Mouse (Mus musculus) frontal cortex, postnatal 10 days (tissue): ENCODE measurements around the gene Xpo4.

Source experiments
- DNase-seq, 2 experiments: peaks; one replicate each; pipeline ENCODE4 v3.0.0; 2022; ENCODE audit warnings: low spot score in 2 of 2, mixed read lengths in 1 of 2

Xpo4 gene

DNA sequence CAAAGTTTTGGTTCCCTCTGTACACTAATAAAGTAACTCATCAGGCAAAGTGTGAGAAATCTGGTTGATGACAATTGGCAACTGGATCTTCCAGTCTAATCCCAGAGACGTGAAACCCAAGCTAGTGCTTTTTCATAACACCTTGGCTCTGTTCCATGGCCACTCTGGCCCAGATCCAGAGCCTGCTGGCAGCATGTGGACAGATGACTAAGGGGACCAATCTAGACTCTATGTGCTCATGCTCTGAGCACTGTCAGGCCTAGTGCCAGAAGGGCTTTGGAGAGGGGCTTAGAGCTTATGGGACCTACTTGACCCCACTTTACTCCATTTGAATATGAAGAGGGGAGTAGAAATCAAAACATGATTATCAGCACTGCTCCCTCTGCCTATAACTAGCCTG, 57.7 kb downstream of the Xpo4 start:
- DNase-seq, result peak; percentile 61 to 63

DNA sequence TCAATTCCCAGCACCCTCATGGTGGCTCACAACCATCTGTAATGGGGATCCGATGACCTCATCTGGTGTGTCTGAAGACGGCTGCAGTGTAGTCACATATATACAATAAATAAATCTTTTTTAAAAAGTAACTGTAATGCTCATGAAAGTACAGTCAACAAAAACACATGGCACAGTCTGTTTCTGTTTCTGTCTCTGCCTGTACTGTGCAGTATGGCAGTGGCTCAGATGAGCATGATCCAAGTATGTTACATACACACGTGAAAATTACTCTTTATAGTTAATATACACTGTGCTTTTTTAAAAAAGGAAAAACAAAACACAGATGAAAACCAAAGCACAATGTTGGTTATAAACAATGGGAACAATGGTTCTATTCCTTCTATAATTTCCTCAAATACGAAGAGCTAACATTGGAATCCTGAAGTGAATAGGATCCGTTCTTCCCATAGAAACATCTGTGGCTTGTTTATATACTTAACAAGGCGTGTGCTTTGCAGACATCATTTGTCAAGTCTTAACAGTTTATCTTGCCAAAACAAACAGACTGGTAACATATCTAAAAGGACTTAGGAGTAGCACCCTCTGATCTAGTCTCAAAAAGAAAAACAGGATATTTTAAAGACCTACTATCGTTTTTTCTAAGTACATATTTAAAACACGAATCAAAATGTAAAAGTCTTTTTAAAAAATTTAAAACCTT, 58.4 kb downstream of the Xpo4 start:
- DNase-seq, result no peak

DNA sequence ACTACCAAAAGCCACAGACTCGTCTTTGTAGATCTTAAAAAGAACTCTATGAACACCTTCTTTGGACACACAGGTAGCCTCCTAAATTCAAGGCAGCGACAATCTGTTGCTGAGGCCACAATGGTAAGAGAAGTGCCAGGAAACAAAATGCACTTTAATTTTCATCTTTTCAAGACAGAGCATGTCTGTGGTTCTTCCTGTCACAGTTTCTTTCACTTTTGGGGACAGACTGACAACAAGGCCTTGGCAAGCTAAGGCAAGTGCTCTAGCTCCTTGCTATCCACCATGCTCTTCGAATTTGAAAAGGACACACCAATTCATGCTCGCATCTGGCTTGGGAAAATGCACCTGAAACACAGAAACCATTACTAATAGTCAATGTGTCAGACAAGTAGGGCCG, 72.0 kb downstream of the Xpo4 start:
- DNase-seq, result no peak

DNA sequence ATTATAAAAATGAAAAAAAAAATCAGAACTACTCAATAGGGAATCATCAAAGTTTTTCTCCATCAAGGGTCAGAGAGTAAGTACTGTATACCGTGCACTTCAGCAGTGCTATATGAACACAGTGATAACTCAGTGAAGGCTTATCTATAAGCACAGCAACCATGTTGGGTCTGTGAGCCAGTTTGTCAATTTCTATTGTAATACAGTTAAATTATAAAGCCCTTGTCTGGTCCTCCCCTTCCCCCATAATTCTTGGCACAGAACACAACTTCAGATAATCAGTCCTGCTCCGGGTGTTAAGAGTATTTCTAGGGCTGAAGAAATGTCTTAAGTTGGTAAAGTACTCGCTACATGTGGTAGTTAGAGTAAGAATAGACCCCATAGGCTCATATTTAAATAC, 73.4 kb downstream of the Xpo4 start:
- no peak for DNase-seq

DNA sequence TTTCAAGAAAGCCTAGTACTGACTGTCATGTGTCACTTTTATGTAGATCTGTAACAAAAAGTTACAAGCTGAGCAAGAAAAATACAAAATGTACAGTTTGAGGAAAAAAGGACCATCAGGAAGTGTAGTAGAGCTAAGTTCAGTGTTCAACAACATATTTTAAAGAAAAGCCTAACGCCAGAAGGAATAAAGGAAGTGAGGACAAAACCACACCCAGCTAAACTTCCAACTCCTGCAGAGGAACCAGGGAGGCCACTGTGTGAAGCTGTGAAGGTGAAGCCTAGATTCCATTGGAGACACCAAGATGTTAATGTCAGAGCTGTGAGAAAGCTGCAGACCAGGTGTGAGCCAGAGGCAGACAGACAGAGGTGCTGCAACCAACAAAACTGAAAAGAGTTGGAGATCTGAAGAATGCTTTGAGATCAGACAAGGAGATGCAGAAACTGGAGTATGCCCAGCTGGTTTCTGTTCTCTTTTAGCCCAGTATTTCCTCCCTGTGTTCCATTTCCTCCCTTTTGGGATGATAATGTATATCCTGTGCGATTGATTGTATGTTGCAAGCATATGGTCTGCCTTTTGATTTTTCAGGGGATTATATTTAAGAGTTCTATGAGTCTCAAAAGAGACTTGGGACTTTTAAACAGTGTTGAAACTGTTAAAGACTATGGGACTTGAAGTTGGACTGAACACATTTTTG, 88.7 kb downstream of the Xpo4 start:
- no peak for DNase-seq

DNA sequence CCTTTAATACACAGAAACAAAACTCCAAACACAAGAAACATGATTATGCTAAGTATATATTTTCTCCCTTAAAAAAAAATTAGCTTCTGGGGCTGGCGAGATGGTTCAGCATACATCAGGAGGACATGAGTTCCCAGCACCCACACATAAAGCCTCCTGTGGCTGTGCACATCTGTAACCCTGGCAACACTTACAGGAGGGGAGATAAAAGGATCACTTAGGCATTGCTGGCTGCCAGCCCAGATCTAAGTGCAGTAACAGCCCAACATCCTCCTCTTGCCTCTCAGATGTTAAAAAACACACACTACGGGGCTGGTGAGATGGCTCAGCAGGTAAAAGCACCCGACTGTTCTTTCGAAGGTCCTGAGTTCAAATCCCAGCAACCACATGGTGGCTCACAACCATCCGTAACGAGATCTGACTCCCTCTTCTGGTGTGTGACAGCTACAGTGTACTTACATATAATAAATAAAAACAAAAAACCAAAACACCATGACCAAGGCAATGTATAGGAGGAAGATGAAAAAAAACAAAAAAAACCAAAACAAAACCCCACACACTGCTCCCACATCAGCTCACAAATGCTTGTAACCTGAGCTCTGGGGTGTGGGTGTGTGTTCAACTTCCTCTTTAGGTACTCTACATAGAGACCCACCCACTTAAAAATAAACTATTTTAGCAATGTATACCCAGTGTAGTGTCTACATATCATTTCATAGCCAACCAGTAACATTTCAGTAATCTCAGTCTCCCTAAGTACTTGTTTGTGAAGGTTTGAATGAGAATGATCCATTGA, 90.2 kb downstream of the Xpo4 start:
- no peak for DNase-seq

DNA sequence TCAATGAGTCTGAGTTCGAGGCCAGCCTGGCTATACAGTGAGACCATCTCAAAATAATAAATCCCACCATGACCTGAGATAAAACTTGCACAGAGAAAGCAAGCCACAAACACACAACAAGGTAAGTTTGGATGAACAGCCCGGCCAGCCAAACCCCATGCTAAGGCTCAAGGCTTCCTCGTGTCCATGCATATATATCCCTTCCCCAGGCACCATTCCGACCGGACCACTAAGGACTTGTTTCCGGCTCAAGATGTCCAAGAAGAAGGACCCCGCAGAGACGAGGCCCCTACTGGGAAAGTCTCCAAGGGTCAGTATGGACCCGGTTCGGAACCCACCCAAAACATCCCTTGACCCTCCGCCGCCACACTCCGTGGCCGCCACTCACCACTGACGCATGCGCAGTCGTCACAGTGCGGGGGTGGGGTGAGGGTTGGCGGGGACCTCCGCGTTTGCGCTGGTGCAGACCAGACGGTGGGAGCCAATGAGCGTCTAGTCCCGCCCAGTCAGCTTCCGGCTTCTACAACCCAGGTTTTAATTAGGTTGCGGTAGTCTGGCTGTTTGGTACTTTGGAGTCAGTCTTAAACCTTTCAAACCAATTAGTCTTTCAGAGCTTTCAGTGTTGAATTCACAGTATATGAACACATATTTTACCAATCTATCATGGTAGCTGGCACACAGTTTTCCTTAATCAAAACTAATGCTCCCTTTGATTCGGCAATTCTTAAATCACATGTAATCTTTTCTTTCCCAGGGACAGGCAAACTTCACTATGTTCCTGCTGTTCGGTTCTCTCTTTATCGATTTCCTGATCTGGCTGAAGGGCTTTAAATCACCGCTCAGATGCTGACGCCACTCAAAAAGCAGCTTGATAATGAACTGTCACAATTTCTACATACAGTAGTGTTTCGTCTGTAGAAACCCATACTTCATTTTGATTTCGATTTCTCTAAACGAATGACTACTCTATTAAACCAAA, 93.8 kb downstream of the Xpo4 start, which contains the start of gene Eef1akmt1:
Gene Eef1akmt1 (minus strand): TSS at position 458 of the 979 bp plus-strand sequence.
- DNase-seq, result peak; percentile 93 to 96

DNA sequence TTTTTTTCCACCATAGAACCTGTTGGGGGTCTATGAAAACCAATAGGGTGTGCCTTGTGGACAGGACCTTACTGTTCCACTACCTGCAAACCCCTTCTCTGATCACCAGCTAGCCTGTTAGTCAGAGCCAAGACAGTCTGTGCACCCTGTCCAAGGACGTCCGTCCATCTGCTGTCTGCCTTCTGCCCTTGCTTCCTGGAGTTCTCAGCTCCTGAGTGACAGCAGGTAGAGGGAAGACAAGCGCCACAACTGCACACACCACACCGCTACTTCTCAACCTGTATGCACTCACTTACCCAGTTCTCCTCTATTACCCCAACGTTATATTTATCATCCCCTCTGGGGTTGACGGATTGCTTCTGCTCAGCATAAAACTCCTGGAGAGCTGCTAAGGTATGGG, 99.6 kb downstream of the Xpo4 start:
- no peak for DNase-seq

DNA sequence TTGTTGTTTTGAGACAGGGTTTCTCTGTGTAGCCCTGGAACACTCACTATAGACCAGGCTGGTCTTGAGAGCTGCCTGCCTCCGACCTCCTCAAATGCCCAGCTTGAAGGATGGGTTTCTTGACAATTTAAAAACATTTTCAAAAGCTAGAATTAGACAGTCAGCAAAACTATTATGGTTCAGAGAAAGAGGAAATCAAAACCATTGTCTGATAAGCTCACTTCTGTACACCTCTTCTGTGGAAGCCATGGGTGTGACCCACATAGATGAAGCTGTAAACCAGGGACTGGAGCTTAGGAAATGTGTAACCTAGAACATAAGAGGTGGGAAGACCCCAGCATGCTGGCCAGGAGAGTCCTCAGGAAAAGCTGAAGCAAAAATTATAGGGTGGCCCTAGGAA, 108.3 kb downstream of the Xpo4 start:
- DNase-seq, result no peak

DNA sequence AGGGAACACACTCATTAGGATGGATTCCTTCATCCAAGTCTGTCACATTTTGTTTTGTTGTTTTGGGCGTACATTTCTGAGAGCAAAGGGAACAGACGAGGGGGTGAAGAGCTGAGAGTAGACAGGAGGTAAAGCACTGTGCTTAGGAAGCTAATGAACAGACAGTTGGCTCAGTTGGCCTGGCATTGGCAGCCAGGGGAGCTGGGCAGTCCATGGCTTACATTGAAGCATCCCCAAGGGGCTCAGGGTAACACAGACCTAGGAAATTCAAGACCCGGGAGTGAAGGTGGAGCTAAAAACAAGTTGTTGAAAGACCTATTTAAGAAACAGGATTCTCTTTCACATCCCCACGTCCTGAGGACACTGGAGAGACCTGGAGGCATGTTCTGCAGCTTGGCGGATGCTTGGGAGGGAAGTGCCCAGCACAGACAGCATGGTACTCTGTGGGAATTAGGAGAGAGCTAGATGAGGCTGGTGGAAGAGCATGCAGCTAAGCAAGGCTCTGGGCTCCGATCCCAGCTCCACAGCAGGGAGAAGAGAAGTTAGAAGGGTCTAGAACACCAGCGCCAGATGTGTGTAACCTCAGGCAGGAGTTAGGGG, 109.7 kb downstream of the Xpo4 start:
- DNase-seq, result no peak

DNA sequence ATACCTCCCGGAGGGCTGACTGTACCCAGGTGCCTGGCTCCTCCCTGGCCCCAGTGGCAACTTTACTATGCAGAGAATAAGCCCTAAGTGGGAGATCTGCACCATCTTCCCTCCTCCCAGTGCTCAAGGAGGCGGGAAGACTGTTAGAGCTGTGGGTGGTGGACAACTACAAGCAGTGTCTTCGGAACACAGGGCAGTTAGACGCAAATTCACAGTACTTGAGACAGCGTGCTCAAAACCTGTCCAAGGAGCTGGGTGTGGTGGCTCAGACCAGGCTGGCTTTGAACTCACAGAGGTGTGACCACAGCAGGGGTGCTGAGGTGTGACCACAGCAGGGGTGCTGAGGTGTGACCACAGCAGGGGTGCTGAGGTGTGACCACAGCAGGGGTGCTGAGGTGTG, 110.8 kb downstream of the Xpo4 start:
- no peak for DNase-seq

DNA sequence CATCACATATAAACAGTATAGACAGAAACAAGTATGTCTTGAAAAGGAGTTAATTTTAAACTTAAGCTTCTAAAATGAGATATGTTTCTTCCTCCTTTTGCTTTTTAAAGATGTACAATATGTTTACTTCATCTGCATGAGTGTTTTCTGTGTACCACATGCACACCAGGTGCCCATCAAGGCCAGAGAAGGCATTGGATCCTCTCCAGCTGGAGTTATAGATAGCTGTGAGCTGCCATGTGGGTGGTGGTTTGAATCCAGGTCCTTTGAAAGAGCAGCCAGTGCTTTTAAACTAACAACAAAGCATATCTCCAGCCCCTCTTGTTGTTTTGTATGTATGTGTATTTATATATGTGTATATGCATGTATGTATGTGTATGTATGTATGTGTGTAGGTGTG, 112.3 kb downstream of the Xpo4 start:
- no peak for DNase-seq

DNA sequence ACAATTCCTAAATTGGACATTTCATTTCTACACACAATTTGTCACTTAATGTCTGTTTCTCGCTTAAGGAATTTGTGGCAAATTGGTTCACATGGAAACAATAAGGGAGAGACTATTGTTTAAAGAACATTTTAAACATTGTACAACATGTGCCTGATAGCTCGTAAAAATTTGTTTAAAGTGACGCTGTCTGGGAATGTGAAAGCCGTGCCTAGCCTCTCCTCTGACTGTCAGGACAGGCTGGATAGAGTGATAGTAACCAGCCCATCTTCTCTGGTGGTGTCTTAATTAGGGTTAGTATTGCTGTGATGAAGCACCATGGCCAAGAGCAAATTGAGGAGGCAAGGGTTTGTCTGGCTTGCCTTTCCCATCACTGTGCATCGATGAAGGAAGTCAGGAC, 118.2 kb downstream of the Xpo4 start:
- DNase-seq, result no peak

DNA sequence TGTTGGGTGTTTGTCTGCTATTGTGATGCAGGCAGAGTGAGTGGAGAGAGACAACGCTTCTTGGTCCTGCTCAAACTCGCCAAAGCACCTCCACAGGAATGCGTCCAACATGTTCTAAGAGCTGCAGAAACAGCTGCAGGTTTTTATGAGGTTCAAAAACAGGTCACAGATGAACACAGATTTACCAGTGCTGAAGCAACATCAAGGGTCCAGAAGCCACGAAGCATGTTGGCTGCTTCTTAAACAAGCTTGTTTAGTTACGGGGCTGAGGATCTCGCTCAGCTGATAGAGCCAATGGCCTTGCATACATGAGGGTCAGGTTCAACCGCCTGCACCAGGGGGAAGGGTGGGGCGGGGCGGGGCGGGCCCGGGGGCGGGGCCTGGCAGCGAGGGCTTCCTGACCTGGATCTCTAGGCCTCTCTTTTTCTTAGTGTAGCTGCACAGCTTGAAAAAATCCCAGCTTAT, 118.6 kb downstream of the Xpo4 start:
- DNase-seq, result no peak

DNA sequence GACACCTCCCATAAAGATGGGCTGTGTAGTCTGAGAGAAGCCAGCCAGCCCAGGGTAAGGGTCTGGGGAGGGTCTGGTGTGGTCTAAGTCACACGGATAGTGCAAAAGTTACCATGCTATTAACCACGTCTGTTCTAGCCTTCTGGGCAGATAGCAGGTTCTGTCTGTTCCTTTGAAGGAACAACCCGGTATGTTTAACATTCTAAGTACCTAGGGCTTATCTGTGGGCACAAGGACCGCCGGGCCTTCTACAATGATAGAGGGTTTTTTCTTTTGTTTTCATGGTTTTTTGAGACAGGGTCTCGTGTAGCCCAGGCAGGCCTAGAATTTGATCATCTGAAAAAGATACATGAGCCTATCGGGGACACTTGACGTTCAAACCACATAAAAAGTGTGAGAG, 119.1 kb downstream of the Xpo4 start:
- DNase-seq, result no peak

DNA sequence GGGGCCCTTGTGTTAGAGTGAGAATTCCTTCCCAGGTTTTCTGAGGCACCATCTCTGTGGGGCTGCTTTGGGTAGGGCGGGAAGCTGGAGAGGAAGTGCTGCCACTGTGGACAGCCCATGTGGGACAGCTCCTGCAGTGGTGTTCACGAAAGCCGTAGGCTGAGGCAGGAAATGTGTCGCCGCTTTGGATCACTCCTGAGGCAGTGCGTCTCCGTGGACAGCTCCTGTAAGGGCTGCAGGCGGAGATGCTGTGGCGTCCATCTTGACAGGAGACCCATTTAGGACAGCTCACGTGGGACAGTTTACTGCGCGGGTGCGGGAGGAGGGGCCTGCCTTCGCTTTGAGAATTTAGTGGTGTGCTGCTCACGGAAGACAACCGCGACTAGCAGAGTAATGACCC, 119.7 kb downstream of the Xpo4 start:
- DNase-seq, result no peak

DNA sequence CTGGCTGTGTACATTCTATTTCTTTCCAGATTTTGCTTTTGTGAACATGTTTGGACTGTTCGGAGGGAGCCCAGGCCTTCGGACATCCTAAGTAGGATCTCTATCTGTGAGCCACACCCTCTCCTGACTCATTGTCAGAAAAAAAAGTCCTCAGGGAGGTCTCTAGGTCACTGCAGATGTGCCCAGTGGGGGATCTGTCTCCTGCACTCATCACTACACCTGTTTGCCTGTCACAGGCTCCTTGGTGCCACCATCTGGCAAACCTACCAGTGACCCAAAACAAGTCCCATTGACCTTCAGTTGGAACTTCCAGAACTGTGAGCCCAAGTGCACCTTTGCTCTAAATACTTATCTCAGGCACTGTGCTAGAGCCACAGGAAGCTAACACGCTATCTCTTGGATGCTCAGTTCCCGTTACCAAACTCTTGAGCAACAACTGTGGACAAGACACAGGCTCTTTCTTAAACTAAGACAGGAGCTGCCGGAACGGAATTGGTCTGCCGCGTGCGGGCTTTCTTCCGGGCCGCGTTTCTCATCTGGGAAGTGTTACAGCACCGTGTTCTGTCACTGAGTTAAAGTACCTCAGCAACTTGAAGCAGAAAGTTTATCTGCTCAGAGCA, 121.7 kb downstream of the Xpo4 start:
- no peak for DNase-seq

DNA sequence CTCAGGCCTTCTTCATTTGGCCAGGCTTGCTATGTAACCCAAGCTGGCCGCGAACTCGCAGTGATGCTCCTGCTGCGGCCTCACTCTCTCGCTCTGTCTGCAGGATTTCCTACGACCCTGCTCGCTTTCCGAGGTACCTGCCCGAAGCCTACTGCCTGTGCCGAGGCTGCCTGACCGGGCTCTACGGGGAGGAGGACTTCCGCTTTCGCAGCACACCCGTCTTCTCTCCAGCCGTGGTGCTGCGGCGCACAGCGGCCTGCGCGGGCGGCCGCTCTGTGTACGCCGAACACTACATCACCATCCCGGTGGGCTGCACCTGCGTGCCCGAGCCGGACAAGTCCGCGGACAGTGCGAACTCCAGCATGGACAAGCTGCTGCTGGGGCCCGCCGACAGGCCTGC, 123.0 kb downstream of the Xpo4 start:
- no peak for DNase-seq

DNA sequence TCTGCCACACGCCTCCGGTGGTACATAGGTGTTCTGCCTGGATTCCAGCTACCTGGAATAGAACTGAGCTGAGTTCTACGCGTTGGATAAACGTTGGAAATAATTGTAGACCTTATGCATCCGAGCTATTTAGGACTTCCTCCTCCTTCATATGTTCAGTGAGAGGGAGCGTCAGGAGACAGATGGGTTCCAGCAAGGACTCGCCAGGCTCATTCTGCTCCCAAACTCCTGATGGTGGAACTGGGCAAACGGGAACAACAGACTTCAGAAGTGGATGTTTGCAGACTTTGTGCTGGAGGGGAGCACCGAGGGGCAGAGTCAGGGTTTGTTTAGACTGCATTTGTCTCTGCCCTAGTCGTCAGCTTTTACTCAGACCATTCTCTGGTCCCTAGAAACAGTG, 124.5 kb downstream of the Xpo4 start:
- DNase-seq, result no peak

DNA sequence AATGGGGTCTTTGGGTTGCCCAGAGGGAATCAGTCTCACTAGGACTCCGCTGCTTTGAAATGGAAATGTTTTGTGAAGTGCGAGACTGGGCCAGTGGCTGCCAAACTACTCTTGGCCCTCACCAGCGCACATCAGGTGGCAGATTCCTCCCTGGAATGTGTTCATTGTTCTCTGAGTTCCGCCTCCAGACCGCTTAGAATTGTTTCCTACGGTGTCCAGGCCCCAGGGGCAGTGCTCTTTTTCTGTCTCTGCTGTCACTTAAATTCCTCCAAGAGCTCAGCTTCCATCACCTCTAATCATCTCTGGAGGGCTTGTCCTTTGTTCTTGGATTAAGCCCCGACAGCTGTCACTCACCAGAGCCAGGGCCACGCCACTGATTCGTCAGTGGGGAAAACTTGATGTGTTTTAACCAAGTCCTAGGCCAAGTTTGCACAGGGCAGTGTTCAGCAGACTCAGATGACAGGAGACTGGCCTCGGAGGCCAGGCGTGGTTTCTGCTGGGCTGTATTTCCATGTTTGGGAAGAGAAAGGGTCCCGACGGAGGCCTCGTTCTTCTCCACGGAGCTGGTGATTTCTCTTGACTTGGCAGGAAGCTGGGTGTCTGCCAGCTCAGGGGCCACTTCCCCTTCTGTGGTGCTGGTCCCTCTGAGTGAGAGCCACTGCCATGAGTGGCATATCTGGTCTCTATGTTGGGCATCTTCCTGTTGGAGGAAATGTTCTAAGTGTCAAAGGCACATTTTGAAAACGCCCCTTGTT, 127.8 kb downstream of the Xpo4 start:
- DNase-seq, result no peak
